Mouse (Mus musculus) activated CD4-positive, CD25-positive, alpha-beta regulatory T cell, adult 4 months (primary cell): ENCODE data around the gene Cyp4f37. TPM values are rescaled to one million over a fixed set of nuclear protein-coding genes. Genes with fewer than 3 reads are reported as not detected.

Source experiments
- ATAC-seq: one replicate; pipeline ENCODE4 v1.8.0; 2017
- polyA plus RNA-seq, 2 experiments: library from polyadenylated mRNA; unstranded; fragments of 100-300 nt; shearing (Covaris generic); gene quantifications; one replicate each; pipeline ENCODE4 v1.2.1; 2017

Cyp4f37 gene
- polyA plus RNA-seq, 2 experiments from 2014 or later = not detected

DNA sequence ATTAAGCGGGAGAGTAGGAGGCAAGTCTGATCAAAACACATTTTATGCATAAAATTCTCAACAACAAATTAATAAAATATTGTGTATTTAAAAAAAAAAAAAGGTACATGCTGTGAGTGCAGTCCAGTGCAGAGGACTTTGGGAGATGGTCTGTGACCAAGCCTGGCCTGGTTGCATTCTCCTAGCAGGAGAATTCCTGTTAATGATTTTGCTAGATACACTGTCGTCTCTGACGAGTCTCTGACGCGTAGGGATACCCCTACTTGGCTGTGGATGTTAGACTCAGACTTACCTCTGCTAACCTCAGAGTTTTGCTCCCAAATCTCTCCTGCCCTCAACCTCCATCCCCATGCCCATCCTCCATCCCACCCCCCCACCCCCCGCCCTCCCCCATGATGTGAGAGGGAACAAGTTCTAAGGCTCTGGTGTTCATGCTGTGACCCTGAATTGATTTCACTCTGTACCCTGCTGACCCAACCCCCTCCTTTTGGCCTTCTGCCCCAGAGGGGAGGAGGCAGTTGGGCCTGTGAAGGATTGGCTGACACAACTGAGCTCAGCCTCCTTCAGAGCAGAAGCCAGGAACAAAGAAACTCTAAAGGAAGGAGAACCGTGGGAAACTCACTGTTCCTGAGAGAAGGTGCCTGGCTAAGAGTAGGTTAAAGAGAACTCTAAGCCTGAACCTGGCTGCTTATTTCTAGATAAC is 64.1 kb downstream of the Cyp4f37 start, which contains the start of gene Cyp4f15:
TSS of gene Cyp4f15 (plus strand) at position 580 of the 703 bp plus-strand sequence.
- ATAC-seq = no peak

Other genes with a start within 250 kb of the Cyp4f37 start
- gene Wiz, start 231.9 kb upstream of the Cyp4f37 start, polyA plus RNA-seq = 10 to 100 TPM; 11.9 TPM
- 100 to 1,000 TPM; 123 to 158 TPM for gene Rasal3, start 217.7 kb upstream of the Cyp4f37 start, polyA plus RNA-seq
- gene Pglyrp2, start 197.1 kb upstream of the Cyp4f37 start, polyA plus RNA-seq = 10 to 100 TPM; 68.7 to 79.5 TPM
- gene Cyp4f39, start 168.6 kb upstream of the Cyp4f37 start, polyA plus RNA-seq = under 1 TPM in 1 of 2 experiments, not detected in 1; 0.68 TPM
- 1 to 10 TPM; 7.5 to 8.8 TPM for gene Cyp4f17, start 115.3 kb upstream of the Cyp4f37 start, polyA plus RNA-seq
- 1 to 10 TPM; 7.4 to 7.6 TPM for gene Cyp4f16, start 84.8 kb upstream of the Cyp4f37 start, polyA plus RNA-seq
- not detected for gene Cyp4f40, start 37.6 kb downstream of the Cyp4f37 start, polyA plus RNA-seq
- gene Cyp4f15, start 64.3 kb downstream of the Cyp4f37 start, polyA plus RNA-seq = not detected
- 10 to 100 TPM; 37.6 to 40.7 TPM for gene Zfp871, start 167.0 kb downstream of the Cyp4f37 start, polyA plus RNA-seq
- under 1 TPM; 0.09 to 0.54 TPM for gene Zfp811, start 188.6 kb downstream of the Cyp4f37 start, polyA plus RNA-seq
- gene Zfp799, start 209.0 kb downstream of the Cyp4f37 start, polyA plus RNA-seq = 1 to 10 TPM; 5.8 to 8.1 TPM